8 mouse cellular contexts compared by ENCODE assay signal in the genomic region with DNA sequence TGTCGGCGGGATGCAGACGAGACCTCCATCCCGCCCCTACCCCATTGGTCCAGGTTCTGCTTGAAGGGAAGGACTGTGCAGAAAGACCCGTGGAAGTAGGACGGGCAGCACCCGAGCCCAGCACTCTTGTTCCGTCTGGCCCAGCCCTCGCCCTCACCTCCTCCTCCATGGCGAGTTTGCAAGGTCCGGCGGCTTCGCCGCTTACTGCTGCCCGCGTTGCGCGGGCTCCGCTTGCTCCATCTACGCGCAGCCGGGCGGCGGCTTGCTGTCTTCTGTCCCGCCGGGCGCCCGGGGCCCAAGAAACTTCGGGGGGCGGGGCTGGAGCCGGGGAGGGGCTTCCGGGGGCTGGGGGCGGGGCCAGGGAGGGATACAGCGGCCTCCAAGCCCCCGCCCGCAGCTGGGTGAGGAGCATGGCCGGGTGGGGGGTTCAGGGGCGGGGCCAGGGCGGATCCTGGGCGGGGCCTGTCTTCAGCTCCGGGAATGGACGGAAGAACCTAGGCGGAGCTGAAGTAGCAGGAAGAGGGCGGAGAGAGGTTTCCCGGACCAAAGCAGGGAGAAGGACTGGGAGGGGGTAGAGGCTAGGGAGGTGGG. TPM values are rescaled to one million over a fixed set of nuclear protein-coding genes. Genes with fewer than 3 reads are reported as not detected.
DNase-seq lines count a peak whose midpoint lies in the region; ATAC-seq and TF ChIP-seq lines count a peak whose summit lies in the region.

Gene Plekho2, minus strand, starts transcription at position 260 of the 591 bp plus-strand sequence.

- TF ChIP-seq RAD21 in MEL (IDR thresholded peaks at IDR 0.05; ENCODE audit: low read depth, low read length), result no peak

- peak; percentile 97 for DNase-seq in MEL (ENCODE audit: low read depth, low spot score)
- DNase-seq in cerebellum, adult 18-20 months, result peak; percentile 68 to 72
- peak; percentile 92 for DNase-seq in forebrain, postnatal 0 days
- peak; percentile 95 for DNase-seq in heart, postnatal 4 days
- peak; percentile 93 for DNase-seq in layer of hippocampus, adult 9-11 months
- peak; percentile 99 for DNase-seq in lung, postnatal 0 days (ENCODE audit: low spot score)
- DNase-seq in ovary, postnatal 14 days (ENCODE audit: low spot score), result peak; percentile 79
- DNase-seq in thymus, postnatal 14 days, result peak; percentile 95

- peaks cover 13 to 41% of the 10 kb centered on the region in 2 experiments for H3K4me1 ChIP-seq in MEL (ENCODE audit: control insufficient read depth in 1 of 2, insufficient read depth in 2 of 2, low read length in 2 of 2)
- no peaks in the 10 kb centered on the region for H3K4me1 ChIP-seq in forebrain, postnatal 0 days (ENCODE audit: insufficient read depth)
- peaks cover 7% of the 10 kb centered on the region for H3K4me1 ChIP-seq in lung, postnatal 0 days (ENCODE audit: insufficient read depth, low read depth, low read length)

- no peaks in the 10 kb centered on the region for H3K9me3 ChIP-seq in MEL (replicated peaks; ENCODE audit: insufficient read depth, low read length)
- no peaks in the 10 kb centered on the region for H3K9me3 ChIP-seq in forebrain, postnatal 0 days (ENCODE audit: low read length)
- H3K9me3 ChIP-seq in lung, postnatal 0 days (ENCODE audit: low read length), result no peaks in the 10 kb centered on the region

- peak within 1 kb of the TSS; percentile 73 to 91 for H3K4me3 ChIP-seq in MEL (ENCODE audit: control insufficient read depth in 1 of 2, insufficient read depth in 1 of 2, low read depth in 2 of 2, low read length in 2 of 2)
- peak within 1 kb of the TSS; percentile 50 for H3K4me3 ChIP-seq in forebrain, postnatal 0 days (ENCODE audit: low read depth, low read length)
- H3K4me3 ChIP-seq in lung, postnatal 0 days (ENCODE audit: low read depth, low read length), result peak within 1 kb of the TSS; percentile 50

- no peak for TF ChIP-seq CTCF in MEL (IDR thresholded peaks at IDR 0.05 in 2 of 3, conservative IDR thresholded peaks at IDR 0.05 in 1 of 3; ENCODE audit: control insufficient read depth in 1 of 3, insufficient read depth in 1 of 3, low read depth in 2 of 3, low read length in 3 of 3, poor library complexity in 1 of 3, severe bottlenecking in 1 of 3)
- TF ChIP-seq CTCF in forebrain, postnatal 0 days (IDR thresholded peaks at IDR 0.05; ENCODE audit: low read depth), result 0 out of 2 replicates have a peak, but pooled peaks have one; percentile 1
- TF ChIP-seq CTCF in lung, postnatal 0 days (IDR thresholded peaks at IDR 0.05), result no peak

- no peak for TF ChIP-seq EP300 in MEL (IDR thresholded peaks at IDR 0.05; ENCODE audit: low read depth in 1 of 2, low read length in 2 of 2)
- TF ChIP-seq EP300 in lung, postnatal 0 days (IDR thresholded peaks at IDR 0.05), result peak; percentile 38; the same call in 1 of the 2 replicates

- 1% methylated on average over 36 of the region's 45 CpGs for WGBS in forebrain, postnatal 0 days
- WGBS in lung, postnatal 0 days, result 1% methylated on average over 37 of the region's 45 CpGs

- peak; percentile 93 for ATAC-seq in forebrain, postnatal 0 days
- ATAC-seq in lung, postnatal 0 days, result peak; percentile 90

- H3K9ac ChIP-seq in MEL (ENCODE audit: control insufficient read depth, low read depth, low read length, poor library complexity, severe bottlenecking), result peak within 1 kb of the TSS; percentile 86
- peak within 1 kb of the TSS; percentile 58 for H3K9ac ChIP-seq in forebrain, postnatal 0 days
- H3K9ac ChIP-seq in lung, postnatal 0 days (replicated peaks; ENCODE audit: low read depth), result peak within 1 kb of the TSS; percentile 61

- H3K27ac ChIP-seq in MEL (ENCODE audit: control insufficient read depth, low read depth, low read length), result peak within 1 kb of the TSS; percentile 88
- H3K27ac ChIP-seq in forebrain, postnatal 0 days (ENCODE audit: low read depth, low read length), result peak within 1 kb of the TSS; percentile 50; the same call in 1 of the 2 replicates
- H3K27ac ChIP-seq in lung, postnatal 0 days (ENCODE audit: low read length), result peak within 1 kb of the TSS; percentile 88

- no peaks in the 10 kb centered on the region for H3K27me3 ChIP-seq in MEL (ENCODE audit: control insufficient read depth in 1 of 2, insufficient read depth in 2 of 2, low read length in 2 of 2)
- H3K27me3 ChIP-seq in forebrain, postnatal 0 days (ENCODE audit: insufficient read depth, low read length), result no peaks in the 10 kb centered on the region
- H3K27me3 ChIP-seq in lung, postnatal 0 days (replicated peaks; ENCODE audit: insufficient read depth, low read length), result no peaks in the 10 kb centered on the region

- peak within 1 kb of the TSS; percentile 74 for H3K4me2 ChIP-seq in forebrain, postnatal 0 days (ENCODE audit: low read depth)
- H3K4me2 ChIP-seq in lung, postnatal 0 days (replicated peaks; ENCODE audit: low read depth, low read length), result peak within 1 kb of the TSS; percentile 60

- H3K36me3 ChIP-seq in MEL (ENCODE audit: control insufficient read depth in 1 of 2, insufficient read depth in 2 of 2, low read length in 2 of 2), result peaks cover 0 to 39% of the 10 kb centered on the region in 2 experiments; a peak in 2 of 4 replicates
- H3K36me3 ChIP-seq in forebrain, postnatal 0 days (ENCODE audit: insufficient read depth), result no peaks in the 10 kb centered on the region
- no peaks in the 10 kb centered on the region for H3K36me3 ChIP-seq in lung, postnatal 0 days (ENCODE audit: insufficient read depth, low read length)

- H3K79me2 ChIP-seq in MEL (ENCODE audit: control insufficient read depth, insufficient read depth, low read length, poor library complexity), result peaks cover 15% of the 10 kb centered on the region

- TF ChIP-seq POLR2A in MEL (IDR thresholded peaks at IDR 0.05; ENCODE audit: control insufficient read depth in 1 of 2, insufficient read depth in 1 of 2, low read depth in 1 of 2, low read length in 2 of 2, poor library complexity in 1 of 2), result peak; percentile 79 to 81

TF ChIP-seq in MEL, 35 proteins besides CTCF, POLR2A, EP300 and RAD21:
- TF ChIP-seq KAT2A (conservative IDR thresholded peaks at IDR 0.05; ENCODE audit: low read depth, low read length) (no peak), ZMIZ1 (IDR thresholded peaks at IDR 0.05; ENCODE audit: low read depth, low read length) (peak; percentile 73), ZC3H11A (IDR thresholded peaks at IDR 0.05; ENCODE audit: low read depth, low read length) (no peak), BHLHE40 (IDR thresholded peaks at IDR 0.05; ENCODE audit: borderline replicate concordance, low read depth, low read length) (no peak), GABPA (IDR thresholded peaks at IDR 0.05; ENCODE audit: low read depth, low read length) (no peak), SMC3 (IDR thresholded peaks at IDR 0.05; ENCODE audit: low read depth, low read length) (no peak), E2F4 (IDR thresholded peaks at IDR 0.05; ENCODE audit: borderline replicate concordance, low read depth, low read length) (no peak), MXI1 (IDR thresholded peaks at IDR 0.05; ENCODE audit: low read depth, low read length) (peak; percentile 39; the same call in 1 of the 2 replicates), MAFK (IDR thresholded peaks at IDR 0.05; ENCODE audit: borderline replicate concordance, low read depth, low read length) (no peak), TBP (IDR thresholded peaks at IDR 0.05; ENCODE audit: low read depth, low read length) (peak; percentile 42; the same call in 1 of the 2 replicates), MAX (IDR thresholded peaks at IDR 0.05; ENCODE audit: low read length) (no peak), JUND (IDR thresholded peaks at IDR 0.05; ENCODE audit: low read depth, low read length) (no peak), NELFE (IDR thresholded peaks at IDR 0.05; ENCODE audit: low read depth, low read length) (peak; percentile 80), NRF1 (IDR thresholded peaks at IDR 0.05; ENCODE audit: insufficient read depth, low read depth, low read length, poor library complexity, severe bottlenecking) (peak; percentile 42; the same call in 1 of the 2 replicates), MYC (IDR thresholded peaks at IDR 0.05; ENCODE audit: low read depth, low read length) (no peak), ETS1 (IDR thresholded peaks at IDR 0.05; ENCODE audit: low read depth, low read length) (peak; percentile 9; the same call in 1 of the 2 replicates), MYB (IDR thresholded peaks at IDR 0.05; ENCODE audit: low read depth, low read length) (no peak), SIN3A (IDR thresholded peaks at IDR 0.05; ENCODE audit: low read length) (peak; percentile 6; the same call in 1 of the 2 replicates), USF2 (IDR thresholded peaks at IDR 0.05; ENCODE audit: borderline replicate concordance in 1 of 2, insufficient read depth in 1 of 2, low read depth in 1 of 2, low read length in 2 of 2) (no peak), ELF1 (IDR thresholded peaks at IDR 0.05; ENCODE audit: low read depth, low read length) (peak; percentile 72; the same call in 1 of the 2 replicates), HCFC1 (IDR thresholded peaks at IDR 0.05; ENCODE audit: low read depth, low read length) (0 out of 2 replicates have a peak, but pooled peaks have one; percentile 41), ZKSCAN1 (IDR thresholded peaks at IDR 0.05; ENCODE audit: low read depth, low read length) (no peak), POLR2AphosphoS5 (IDR thresholded peaks at IDR 0.05; ENCODE audit: borderline replicate concordance, low read depth, low read length) (no peak), MAZ (IDR thresholded peaks at IDR 0.05; ENCODE audit: low read depth, low read length) (peak; percentile 80), RCOR1 (IDR thresholded peaks at IDR 0.05; ENCODE audit: low read depth, low read length) (no peak), POLR2AphosphoS2 (IDR thresholded peaks at IDR 0.05; ENCODE audit: low read length) (no peak), CHD1 (IDR thresholded peaks at IDR 0.05; ENCODE audit: low read depth, low read length) (no peak), MEF2A (IDR thresholded peaks at IDR 0.05; ENCODE audit: extremely low read depth, insufficient replicate concordance, low read depth, low read length, poor library complexity, severe bottlenecking) (no peak), ZNF384 (IDR thresholded peaks at IDR 0.05; ENCODE audit: low read depth, low read length) (no peak)
TF ChIP-seq in MEL: peak in this region for 10.

RNA-seq across cellular contexts. Expression of gene Plekho2, which starts in this region (rescaled TPM):
- total RNA-seq in MEL (2012; rRNA removed), result 7.6 and 8.6 TPM in 2 replicates
- polyA plus RNA-seq in MEL (2012; ENCODE audit: insufficient read depth in 1 of 2, insufficient read length in 2 of 2, low read depth in 1 of 2, low replicate concordance in 2 of 2, missing spikeins in 1 of 2), result 10 to 100 TPM in 1 of 2 experiments, not detected in 1; 12.9 TPM
- total RNA-seq in forebrain, postnatal 0 days (2014; rRNA removed), result 5.2 and 5.4 TPM in 2 replicates
- polyA plus RNA-seq in forebrain, postnatal 0 days (2015; fragmentation: Nextera tagmentation; extraction: Ambion mirVana), result 3.1 and 4.0 TPM in 2 replicates
- total RNA-seq in heart, postnatal 4 days (2021), result 10 to 100 TPM; 17.9 to 19.4 TPM
- polyA plus RNA-seq in lung, postnatal 0 days (2015; fragmentation: Nextera tagmentation; extraction: Ambion mirVana), result 20.3 and 21.1 TPM in 2 replicates

Comparison
In these comparisons a context has a peak if more than half of its experiments do, and no peak if none do; other contexts are left out.
1. Peak in every context shown above with its lines: DNase-seq, ATAC-seq, H3K4me3 ChIP-seq and H3K27ac ChIP-seq.